Mouse (Mus musculus): ENCODE measurements around the gene Arpc3. TPM values are rescaled to one million over a fixed set of nuclear protein-coding genes. Genes with fewer than 3 reads are reported as not detected.

Gene Arpc3
- polyA plus RNA-seq, 1 experiment from 2014 or later: 139 TPM

GRCm38 (mm10) chr5:122378171-122378570 lies 13.5 kb upstream of the Arpc3 start:
- H3K4me3 ChIP-seq: no peak overlapping the region
- H3K9ac ChIP-seq: no peak overlapping the region
- H3K27ac ChIP-seq (replicated peaks): no peak overlapping the region
- H3K27me3 ChIP-seq: no peaks in the 10 kb centered on the region
- peaks cover 8% of the 10 kb centered on the region for H3K4me1 ChIP-seq (replicated peaks)
- 97% methylated on average over 12 of the region's 12 CpGs for WGBS
- no peak overlapping the region for H3K4me2 ChIP-seq
- no peak for ATAC-seq (ENCODE audit: low FRiP score, low read depth)
- H3K9me3 ChIP-seq: no peaks in the 10 kb centered on the region
- peaks cover 41% of the 10 kb centered on the region for H3K36me3 ChIP-seq

GRCm38 (mm10) chr5:122379374-122380155 lies 12.1 kb upstream of the Arpc3 start:
- Histone ChIP-seq H3K36me3 (peaks cover 38% of the 10 kb centered on the region), H3K27ac (replicated peaks) (no peak overlapping the region), H3K9me3 (no peaks in the 10 kb centered on the region), H3K27me3 (no peaks in the 10 kb centered on the region), H3K4me1 (replicated peaks) (no peaks in the 10 kb centered on the region), H3K9ac (no peak overlapping the region), H3K4me2 (no peak overlapping the region), H3K4me3 (no peak overlapping the region)
- 56% methylated on average over 11 of the region's 11 CpGs for WGBS
- 0 out of 2 replicates have a peak, but pooled peaks have one; percentile 45 for ATAC-seq (ENCODE audit: low FRiP score, low read depth)

GRCm38 (mm10) chr5:122390006-122390405 lies 1.7 kb upstream of the Arpc3 start:
- H3K9me3 ChIP-seq: no peaks in the 10 kb centered on the region
- no peak overlapping the region for H3K9ac ChIP-seq
- WGBS: 92% methylated on average over 5 of the region's 5 CpGs
- H3K27me3 ChIP-seq: no peaks in the 10 kb centered on the region
- peaks cover 16% of the 10 kb centered on the region for H3K4me1 ChIP-seq (replicated peaks)
- H3K27ac ChIP-seq (replicated peaks): no peak overlapping the region
- no peak for ATAC-seq (ENCODE audit: low FRiP score, low read depth)
- no peak overlapping the region for H3K4me2 ChIP-seq
- H3K36me3 ChIP-seq: no peaks in the 10 kb centered on the region
- H3K4me3 ChIP-seq: no peak overlapping the region

- Histone ChIP-seq H3K4me3 (no peak overlapping the region), H3K27ac (replicated peaks) (no peak overlapping the region), H3K4me2 (no peak overlapping the region), H3K36me3 (no peaks in the 10 kb centered on the region), H3K27me3 (no peaks in the 10 kb centered on the region), H3K9ac (no peak overlapping the region), H3K9me3 (no peaks in the 10 kb centered on the region), H3K4me1 (replicated peaks) (peaks cover 16% of the 10 kb centered on the region)
- no peak for ATAC-seq (ENCODE audit: low FRiP score, low read depth)
These were observed 1.0 kb upstream of the Arpc3 start for GRCm38 (mm10) chr5:122390671-122391070.

- Histone ChIP-seq H3K4me2 (peak overlapping the region; percentile 74), H3K36me3 (no peaks in the 10 kb centered on the region), H3K4me3 (peak overlapping the region; percentile 63), H3K9ac (no peak overlapping the region), H3K27me3 (no peaks in the 10 kb centered on the region), H3K27ac (replicated peaks) (peak overlapping the region; percentile 72), H3K9me3 (no peaks in the 10 kb centered on the region), H3K4me1 (replicated peaks) (peaks cover 16% of the 10 kb centered on the region)
- peak; percentile 49 for ATAC-seq (ENCODE audit: low FRiP score, low read depth)
- WGBS: 55% methylated on average over 16 of the region's 16 CpGs
These were observed 396 bp upstream of the Arpc3 start for GRCm38 (mm10) chr5:122391178-122391785.

- Histone ChIP-seq H3K27me3 (no peaks in the 10 kb centered on the region), H3K4me1 (replicated peaks) (peaks cover 16% of the 10 kb centered on the region), H3K4me2 (peak overlapping the region; percentile 74), H3K4me3 (peak overlapping the region; percentile 63), H3K9ac (peak overlapping the region; percentile 69), H3K36me3 (0 out of 2 replicates have a peak, but pooled peaks cover 4% of the 10 kb centered on the region), H3K27ac (replicated peaks) (peak overlapping the region; percentile 72), H3K9me3 (no peaks in the 10 kb centered on the region)
- no peak for ATAC-seq (ENCODE audit: low FRiP score, low read depth)
- WGBS: 15% methylated on average over 19 of the region's 19 CpGs
These were observed 738 bp downstream of the Arpc3 start for GRCm38 (mm10) chr5:122392227-122393004.

- no peaks in the 10 kb centered on the region for H3K27me3 ChIP-seq
- WGBS: 43% methylated on average over 2 of the region's 2 CpGs
These were observed 2.2 kb downstream of the Arpc3 start for GRCm38 (mm10) chr5:122393887-122394286.

GRCm38 (mm10) chr5:122396791-122397190 lies 5.1 kb downstream of the Arpc3 start:
- H3K36me3 ChIP-seq: peaks cover 23% of the 10 kb centered on the region
- no peak for ATAC-seq (ENCODE audit: low FRiP score, low read depth)
- peaks cover 16% of the 10 kb centered on the region for H3K4me1 ChIP-seq (replicated peaks)
- no peaks in the 10 kb centered on the region for H3K9me3 ChIP-seq
- H3K27ac ChIP-seq (replicated peaks): no peak overlapping the region
- H3K4me2 ChIP-seq: no peak overlapping the region
- no peak overlapping the region for H3K4me3 ChIP-seq
- no peaks in the 10 kb centered on the region for H3K27me3 ChIP-seq
- WGBS: 88% methylated on average over 10 of the region's 10 CpGs
- H3K9ac ChIP-seq: no peak overlapping the region

More at GRCm38 (mm10) chr5:122393887-122394286, 2.2 kb downstream of the Arpc3 start:
- peaks cover 12% of the 10 kb centered on the region for H3K36me3 ChIP-seq
- no peak for ATAC-seq (ENCODE audit: low FRiP score, low read depth)
- H3K9me3 ChIP-seq: no peaks in the 10 kb centered on the region
- H3K4me1 ChIP-seq (replicated peaks): peaks cover 16% of the 10 kb centered on the region
- H3K27ac ChIP-seq (replicated peaks): no peak overlapping the region
- H3K9ac ChIP-seq: no peak overlapping the region
- H3K4me2 ChIP-seq: no peak overlapping the region
- no peak overlapping the region for H3K4me3 ChIP-seq

GRCm38 (mm10) chr5:122397495-122397894 lies 5.8 kb downstream of the Arpc3 start:
- Histone ChIP-seq H3K9ac (no peak overlapping the region), H3K4me3 (no peak overlapping the region), H3K9me3 (no peaks in the 10 kb centered on the region), H3K27me3 (no peaks in the 10 kb centered on the region), H3K4me1 (replicated peaks) (peaks cover 14% of the 10 kb centered on the region), H3K36me3 (peaks cover 27% of the 10 kb centered on the region), H3K27ac (replicated peaks) (no peak overlapping the region), H3K4me2 (no peak overlapping the region)
- no peak for ATAC-seq (ENCODE audit: low FRiP score, low read depth)
- WGBS: 96% methylated on average over 8 of the region's 8 CpGs

- 94% methylated on average over 8 of the region's 8 CpGs for WGBS
These were observed 8.2 kb downstream of the Arpc3 start for GRCm38 (mm10) chr5:122399871-122400270.

GRCm38 (mm10) chr5:122400628-122401302 lies 9.1 kb downstream of the Arpc3 start:
- H3K4me2 ChIP-seq: no peak overlapping the region
- H3K9me3 ChIP-seq: no peaks in the 10 kb centered on the region
- ATAC-seq (ENCODE audit: low FRiP score, low read depth): no peak
- no peak overlapping the region for H3K4me3 ChIP-seq
- H3K36me3 ChIP-seq: peaks cover 58% of the 10 kb centered on the region
- no peaks in the 10 kb centered on the region for H3K27me3 ChIP-seq
- H3K4me1 ChIP-seq (replicated peaks): no peaks in the 10 kb centered on the region
- no peak overlapping the region for H3K9ac ChIP-seq
- 81% methylated on average over 18 of the region's 18 CpGs for WGBS
- H3K27ac ChIP-seq (replicated peaks): no peak overlapping the region

More at GRCm38 (mm10) chr5:122399871-122400270, 8.2 kb downstream of the Arpc3 start:
- no peaks in the 10 kb centered on the region for H3K27me3 ChIP-seq
- H3K4me1 ChIP-seq (replicated peaks): no peaks in the 10 kb centered on the region
- no peak overlapping the region for H3K4me2 ChIP-seq
- no peak overlapping the region for H3K4me3 ChIP-seq
- peaks cover 51% of the 10 kb centered on the region for H3K36me3 ChIP-seq
- no peak overlapping the region for H3K27ac ChIP-seq (replicated peaks)
- no peak overlapping the region for H3K9ac ChIP-seq
- H3K9me3 ChIP-seq: no peaks in the 10 kb centered on the region
- no peak for ATAC-seq (ENCODE audit: low FRiP score, low read depth)
